Mouse (Mus musculus) neutrophil, adult 5-6 weeks (primary cell): ENCODE measurements around the gene Cit. TPM values are rescaled to one million over a fixed set of nuclear protein-coding genes. Genes with fewer than 3 reads are reported as not detected.

ENCODE experiments used
- ATAC-seq: fragments of 151-379, 151-347 bp; 2 replicates; pipeline ENCODE4 v1.8.0; 2017; ENCODE audit warnings: mild to moderate bottlenecking, moderate TSS enrichment; ENCODE audit not compliant: insufficient number of reproducible peaks, poor library complexity, low FRiP score, severe bottlenecking; ENCODE audit errors: extremely low read depth
- total RNA-seq: library from RNA; stranded (forward); fragments of 200-1000 nt; gene quantifications from 2 replicates; pipeline ENCODE4 v1.2.3, GENCODE M21; 2017

The Cit gene
- total RNA-seq, 1 experiment from 2014 or later, result 2.0 TPM

DNA sequence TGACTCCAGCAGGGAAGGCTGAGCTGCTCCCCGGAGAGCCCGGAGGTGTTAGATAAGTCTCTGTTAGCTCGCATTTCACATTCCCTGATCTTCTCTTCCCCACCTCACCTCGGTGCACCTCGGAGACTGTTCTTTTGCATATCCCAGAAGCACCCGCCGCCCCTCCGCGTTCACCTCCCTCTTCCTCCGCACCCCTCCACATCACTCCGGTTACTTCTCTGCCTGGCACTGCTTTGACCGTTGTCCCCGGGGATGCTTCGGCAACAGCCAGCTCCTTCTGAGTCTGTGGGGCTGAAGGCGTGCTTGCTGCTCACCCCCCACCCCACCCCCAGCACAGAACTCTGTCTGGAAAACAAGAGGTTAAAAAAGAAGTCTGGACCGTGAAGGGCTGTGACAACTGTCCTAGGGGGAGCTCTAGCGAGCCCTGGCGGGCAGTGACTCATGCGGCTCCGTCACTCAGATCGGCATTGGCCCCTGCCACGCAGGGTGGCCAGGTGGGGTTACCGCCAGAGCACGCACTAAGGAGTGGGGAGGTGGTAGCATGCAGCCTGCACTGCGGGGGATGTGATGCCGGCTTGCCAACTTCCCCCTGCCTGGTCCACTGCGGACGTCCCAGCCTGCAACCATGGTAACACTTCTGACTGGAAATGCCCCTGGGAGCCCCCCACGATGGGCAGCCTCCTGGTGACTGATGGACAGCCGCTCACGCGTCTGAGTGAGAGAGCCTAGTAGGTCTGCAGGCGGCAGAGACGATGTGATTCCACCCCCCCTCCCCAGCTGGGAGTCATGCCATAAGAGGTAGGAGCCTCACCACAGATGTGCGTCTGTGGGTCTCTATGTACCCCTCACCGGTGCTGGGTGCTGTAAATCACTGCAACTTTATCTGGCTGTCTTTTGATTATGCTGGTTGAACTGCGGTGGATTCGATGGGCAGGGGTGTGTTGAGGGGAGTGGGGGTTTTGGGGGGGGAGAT, 62.2 kb downstream of the Cit start:
- ATAC-seq, result no peak

- no peak for ATAC-seq
Observed at GRCm38 (mm10) chr5:115908251-115908650, 63.2 kb downstream of the Cit start.

GRCm38 (mm10) chr5:115908699-115909098, 63.6 kb downstream of the Cit start:
- ATAC-seq, result no peak

DNA sequence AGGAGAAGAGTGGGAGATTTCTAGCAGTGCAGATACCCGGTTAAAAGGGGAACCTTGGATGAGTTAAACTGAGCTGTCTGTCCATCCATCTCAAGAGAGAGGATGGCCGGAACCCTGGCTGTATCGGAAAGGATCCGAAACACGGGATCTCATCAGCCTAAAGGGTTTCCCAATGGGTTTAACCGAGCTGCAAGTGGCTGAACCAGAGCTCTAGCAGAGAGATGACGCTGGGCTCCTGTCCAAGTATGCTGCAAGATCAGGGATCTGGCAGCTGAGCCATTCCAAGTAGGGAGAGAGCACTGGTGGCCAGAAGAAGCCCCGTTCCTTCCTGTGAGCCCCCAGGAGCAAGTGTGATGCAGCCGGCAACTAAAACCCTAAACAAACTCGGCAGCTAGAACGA, 64.0 kb downstream of the Cit start:
- ATAC-seq, result no peak

DNA sequence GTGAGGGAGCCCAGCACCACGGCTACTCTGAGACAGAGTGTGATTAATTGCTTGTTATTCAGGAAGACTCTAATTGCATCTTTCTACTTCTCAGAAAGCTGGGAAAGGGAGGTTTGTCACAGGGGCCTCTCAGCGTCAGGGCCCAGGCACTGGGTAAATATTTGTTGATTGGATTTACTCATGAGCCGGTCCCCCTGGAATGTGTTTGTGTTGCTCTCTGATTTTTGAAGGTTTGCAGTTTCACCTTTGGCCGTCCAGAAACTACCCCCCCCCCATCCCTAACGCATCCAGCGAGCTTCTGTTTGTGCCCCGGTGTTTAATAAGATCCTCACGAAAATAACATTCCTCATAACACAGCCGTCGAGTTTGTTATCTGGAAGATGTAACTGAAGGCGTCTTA, 65.4 kb downstream of the Cit start:
- ATAC-seq, result no peak

GRCm38 (mm10) chr5:115915481-115915880, 70.4 kb downstream of the Cit start:
- ATAC-seq, result no peak

GRCm38 (mm10) chr5:115917960-115918359, 72.9 kb downstream of the Cit start:
- no peak for ATAC-seq

DNA sequence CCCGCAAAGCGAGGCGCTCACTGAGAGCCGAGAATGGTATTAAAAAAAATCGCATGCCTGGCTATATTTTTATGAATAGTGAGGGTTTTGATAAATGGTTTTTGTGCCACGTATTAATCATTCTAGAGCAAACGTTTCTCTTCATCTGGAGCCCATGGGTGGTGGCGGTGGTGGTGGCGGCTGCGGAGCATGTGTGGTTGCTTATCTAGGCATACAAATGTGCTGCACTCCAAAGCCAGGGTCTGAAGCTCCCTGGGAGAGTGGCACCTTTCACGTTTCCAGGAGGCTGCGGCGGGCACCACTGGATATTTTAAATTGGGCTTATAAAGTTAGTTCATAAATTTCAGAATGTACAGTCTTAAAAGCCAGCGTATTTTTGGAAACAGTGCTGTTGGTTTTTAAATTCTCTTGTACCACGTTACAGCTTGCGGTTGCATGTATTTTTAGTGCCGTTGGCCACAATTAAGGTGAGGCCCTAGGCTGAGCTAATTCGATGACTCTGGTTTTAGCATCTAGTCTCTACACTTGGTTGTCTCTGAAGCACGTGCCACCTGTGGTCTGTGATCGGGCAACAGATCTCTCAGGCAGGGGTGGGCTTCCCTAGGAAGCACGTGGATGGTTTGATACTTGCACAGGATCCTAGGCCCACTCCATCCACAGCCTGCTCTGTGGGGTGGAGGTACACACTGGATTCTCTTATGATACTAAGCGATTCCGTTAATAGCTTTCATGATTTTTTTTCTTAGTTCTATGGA, 73.7 kb downstream of the Cit start:
- ATAC-seq, result no peak

- ATAC-seq, result no peak
Observed at GRCm38 (mm10) chr5:115921990-115922389, 76.9 kb downstream of the Cit start.

DNA sequence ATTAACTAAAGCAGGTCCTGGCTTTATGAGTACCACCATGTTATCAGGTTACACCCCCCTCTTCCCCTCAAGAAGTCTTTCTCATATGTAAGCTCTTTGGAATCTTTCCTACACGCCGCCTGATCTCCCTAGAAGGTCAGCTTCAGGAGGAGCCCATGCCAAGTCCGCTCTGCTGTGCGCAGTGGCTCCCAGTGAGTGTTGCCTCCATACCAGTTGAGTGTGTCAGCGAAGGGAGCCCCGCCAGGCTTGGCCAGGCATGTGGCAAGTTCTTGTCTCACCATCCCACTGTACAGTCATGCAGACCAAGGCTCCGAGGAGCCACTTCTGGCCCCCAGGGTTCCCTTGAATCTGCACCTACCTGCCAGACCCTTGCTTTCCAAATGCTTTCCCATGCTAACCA, 79.9 kb downstream of the Cit start:
- ATAC-seq, result no peak

DNA sequence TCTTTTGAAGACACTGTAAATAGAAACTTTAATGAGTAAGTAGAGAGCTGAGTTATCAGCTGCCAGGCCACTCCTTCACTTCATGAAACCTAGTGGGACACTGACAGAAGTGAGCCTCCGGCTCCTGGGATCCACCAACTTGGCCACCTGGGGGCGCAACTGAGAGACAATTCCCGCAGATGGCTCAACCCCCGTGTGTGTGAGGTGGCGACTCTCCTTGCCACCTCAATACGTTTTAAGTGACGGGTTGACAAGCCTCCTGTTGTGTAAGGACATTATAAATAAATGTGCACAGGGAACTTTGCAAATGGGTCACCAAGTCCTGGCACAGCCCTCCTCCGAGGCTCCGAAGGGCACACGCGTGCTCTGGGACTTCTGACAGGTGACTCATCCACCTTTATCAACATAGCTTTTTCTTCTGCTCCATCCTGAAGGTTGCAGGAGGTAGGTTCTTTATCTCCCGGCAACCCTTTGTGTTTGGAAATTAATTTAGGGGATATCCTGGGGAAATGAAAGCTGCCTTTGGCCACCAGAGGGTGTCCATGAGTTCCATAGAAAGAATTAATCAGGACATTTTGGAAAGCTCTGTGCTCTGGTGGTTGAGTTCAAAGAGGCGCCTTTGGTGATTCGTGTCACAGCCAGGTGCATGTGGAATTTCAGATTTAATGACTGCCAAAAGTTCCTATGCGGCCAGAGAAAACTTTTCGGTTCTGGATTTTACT, 83.9 kb downstream of the Cit start:
- no peak for ATAC-seq

DNA sequence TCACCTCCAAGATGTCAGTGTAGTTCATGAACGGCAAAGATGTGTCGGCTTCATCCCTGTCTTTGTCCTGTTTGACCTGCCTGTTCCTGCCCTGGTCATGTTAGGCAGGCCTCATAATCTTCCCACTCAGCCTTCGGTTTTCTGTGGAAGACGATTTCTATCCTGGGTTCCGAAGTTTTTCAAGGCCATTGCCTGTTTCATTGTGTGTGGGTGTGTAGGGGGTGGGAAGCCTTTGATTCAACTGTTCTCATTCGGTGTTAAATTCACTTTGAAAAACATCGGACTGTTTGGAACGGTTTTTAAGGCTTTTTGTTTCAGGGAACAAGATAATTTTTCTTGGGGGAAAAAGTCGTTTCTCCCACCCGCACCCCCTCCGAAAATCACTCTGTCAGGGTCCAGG, 87.2 kb downstream of the Cit start:
- no peak for ATAC-seq

GRCm38 (mm10) chr5:115936851-115937250, 91.8 kb downstream of the Cit start:
- no peak for ATAC-seq

DNA sequence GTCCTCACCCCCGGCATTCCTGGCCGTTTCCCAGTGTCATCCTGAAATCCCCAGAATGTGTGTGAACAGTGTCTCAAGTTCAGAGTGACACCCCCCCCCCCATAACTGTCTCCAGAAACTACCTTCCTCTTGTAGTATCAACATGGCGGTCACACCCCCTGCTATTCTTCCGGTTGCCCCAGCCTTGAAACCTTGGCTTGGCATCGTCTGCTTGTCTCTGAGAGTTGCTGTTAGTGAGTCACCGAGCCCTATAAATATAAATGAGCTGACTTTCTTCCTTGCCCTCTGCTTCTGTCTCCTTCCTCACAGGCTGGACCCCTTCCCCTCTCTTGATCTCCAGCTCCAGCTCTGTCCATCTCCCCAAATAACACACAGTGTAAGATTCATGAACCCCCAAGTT, 92.5 kb downstream of the Cit start:
- no peak for ATAC-seq

GRCm38 (mm10) chr5:115938999-115939398, 93.9 kb downstream of the Cit start:
- ATAC-seq, result no peak

GRCm38 (mm10) chr5:115942389-115942788, 97.3 kb downstream of the Cit start:
- ATAC-seq, result no peak

- ATAC-seq, result no peak
Observed at GRCm38 (mm10) chr5:115944791-115945490, 99.9 kb downstream of the Cit start.

DNA sequence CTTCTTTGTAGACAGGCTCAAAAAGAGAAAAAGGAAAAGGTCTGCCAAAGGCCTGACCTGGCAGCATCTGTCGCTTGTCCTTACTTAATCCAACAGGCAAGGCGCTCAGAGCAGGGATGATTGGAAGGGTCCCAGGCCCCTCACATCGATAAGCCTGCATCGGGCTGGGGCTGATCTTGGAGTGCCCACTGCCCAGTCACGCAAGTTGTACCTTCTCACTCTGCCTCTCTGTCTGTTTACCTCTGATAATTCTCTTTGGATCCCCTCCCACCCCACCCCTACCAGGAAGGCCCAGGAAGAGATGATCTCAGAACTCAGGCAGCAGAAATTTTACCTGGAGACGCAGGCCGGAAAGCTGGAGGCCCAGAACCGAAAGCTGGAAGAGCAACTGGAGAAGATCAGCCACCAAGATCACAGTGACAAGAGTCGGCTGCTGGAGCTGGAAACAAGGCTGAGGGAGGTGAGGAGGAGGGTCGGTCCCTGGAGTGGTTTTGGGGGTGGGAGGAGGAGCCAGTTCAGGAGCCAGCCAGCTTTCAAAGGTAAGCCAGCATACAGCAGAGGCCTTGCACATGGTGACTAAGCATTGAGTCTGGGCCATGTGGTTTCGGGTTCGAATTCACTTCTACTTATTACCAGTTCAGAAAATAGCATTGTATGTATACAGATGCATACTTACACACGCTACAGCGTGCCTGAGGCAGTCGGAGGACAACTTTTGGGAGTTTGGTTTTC, 102.7 kb downstream of the Cit start:
- no peak for ATAC-seq
